Mouse (Mus musculus): ENCODE measurements at regions not wholly inside any gene's neighbourhood (a gene's known extent, or its start where the extent isn't known, plus 50 kb on each side); places are given as distances from the start of the nearest gene placed in this dataset.

GRCm38 (mm10) chr1:77213462-77214098, 301.3 kb downstream of the Epha4 start:
- TF ChIP-seq CTCF (IDR thresholded peaks at IDR 0.05; ENCODE audit: insufficient read depth, low read depth, low read length) (no peak), POLR2A (IDR thresholded peaks at IDR 0.05; ENCODE audit: insufficient read depth, low read depth, low read length) (no peak)

All from olfactory bulb, adult 2 months (tissue).